Mouse (Mus musculus) limb, embryonic 11.5 days (tissue): ENCODE measurements around the gene L1cam. TPM values are rescaled to one million over a fixed set of nuclear protein-coding genes. Genes with fewer than 3 reads are reported as not detected.
A peak's percentile ranks its signal among the peaks of the same experiment; 100 is the strongest.

Experiments
- ATAC-seq: fragments of 200-750 bp; cut with Nextera tagmentation; 2 replicates; pipeline ENCODE4 v1.8.0; 2017; ENCODE audit warnings: low read depth; ENCODE audit not compliant: insufficient number of reproducible peaks, low FRiP score, low TSS enrichment
- DNase-seq: peaks from one replicate; pipeline ENCODE4 v3.0.0-alpha.2; 2015; ENCODE audit warnings: low spot score
- H3K27ac ChIP-seq: fragments of 300-500 bp; sonication (generic); replicated peaks from 2 replicates; pipeline ENCODE4 v1.5.1; 2014; ENCODE audit warnings: low read depth, mild to moderate bottlenecking, low read length
- H3K27me3 ChIP-seq: fragments of 300-500 bp; sonication (generic); 2 replicates; pipeline ENCODE4 v1.6.1; 2014; ENCODE audit warnings: mild to moderate bottlenecking, low read length, mixed read lengths; ENCODE audit not compliant: control insufficient read depth, insufficient read depth
- H3K36me3 ChIP-seq: fragments of 300-500 bp; sonication (generic); 2 replicates; pipeline ENCODE4 v1.6.1; 2014; ENCODE audit warnings: mild to moderate bottlenecking, low read length, moderate library complexity, mixed read lengths; ENCODE audit not compliant: control insufficient read depth, insufficient read depth
- H3K4me1 ChIP-seq: fragments of 300-500 bp; sonication (generic); 2 replicates; pipeline ENCODE4 v1.6.1; 2014; ENCODE audit warnings: low read length, mixed read lengths; ENCODE audit not compliant: control insufficient read depth, insufficient read depth
- H3K4me2 ChIP-seq: fragments of 300-500 bp; sonication (generic); 2 replicates; pipeline ENCODE4 v1.6.1; 2014; ENCODE audit warnings: low read depth, mild to moderate bottlenecking, moderate library complexity; ENCODE audit not compliant: severe bottlenecking
- H3K4me3 ChIP-seq: fragments of 300-500 bp; sonication (generic); 2 replicates; pipeline ENCODE4 v1.5.1; 2014; ENCODE audit warnings: low read depth, low read length
- H3K9ac ChIP-seq: fragments of 300-500 bp; sonication (generic); 2 replicates; pipeline ENCODE4 v1.6.1; 2014; ENCODE audit warnings: mild to moderate bottlenecking, low read length
- H3K9me3 ChIP-seq: fragments of 300-500 bp; sonication (generic); 2 replicates; pipeline ENCODE4 v1.6.1; 2016; ENCODE audit warnings: low read length; ENCODE audit not compliant: control insufficient read depth
- WGBS: fragments of 180-500 bp; shearing (Covaris S2); extraction: QIAGEN DNeasy Blood & Tissue Kit; methylation state at CpG from one replicate; pipeline ENCODE4 v1.1.7; 2014; 5-methylcytosine and 5-hydroxymethylcytosine counted together
- polyA plus RNA-seq: library from polyadenylated mRNA; unstranded; fragments of >200 nt; fragmentation: Nextera tagmentation; extraction: Ambion mirVana; gene quantifications from 2 replicates; pipeline ENCODE4 v1.2.1, GENCODE M21; 2014

L1cam gene
- polyA plus RNA-seq, 1 experiment from 2014 or later: 1.2 TPM

DNA sequence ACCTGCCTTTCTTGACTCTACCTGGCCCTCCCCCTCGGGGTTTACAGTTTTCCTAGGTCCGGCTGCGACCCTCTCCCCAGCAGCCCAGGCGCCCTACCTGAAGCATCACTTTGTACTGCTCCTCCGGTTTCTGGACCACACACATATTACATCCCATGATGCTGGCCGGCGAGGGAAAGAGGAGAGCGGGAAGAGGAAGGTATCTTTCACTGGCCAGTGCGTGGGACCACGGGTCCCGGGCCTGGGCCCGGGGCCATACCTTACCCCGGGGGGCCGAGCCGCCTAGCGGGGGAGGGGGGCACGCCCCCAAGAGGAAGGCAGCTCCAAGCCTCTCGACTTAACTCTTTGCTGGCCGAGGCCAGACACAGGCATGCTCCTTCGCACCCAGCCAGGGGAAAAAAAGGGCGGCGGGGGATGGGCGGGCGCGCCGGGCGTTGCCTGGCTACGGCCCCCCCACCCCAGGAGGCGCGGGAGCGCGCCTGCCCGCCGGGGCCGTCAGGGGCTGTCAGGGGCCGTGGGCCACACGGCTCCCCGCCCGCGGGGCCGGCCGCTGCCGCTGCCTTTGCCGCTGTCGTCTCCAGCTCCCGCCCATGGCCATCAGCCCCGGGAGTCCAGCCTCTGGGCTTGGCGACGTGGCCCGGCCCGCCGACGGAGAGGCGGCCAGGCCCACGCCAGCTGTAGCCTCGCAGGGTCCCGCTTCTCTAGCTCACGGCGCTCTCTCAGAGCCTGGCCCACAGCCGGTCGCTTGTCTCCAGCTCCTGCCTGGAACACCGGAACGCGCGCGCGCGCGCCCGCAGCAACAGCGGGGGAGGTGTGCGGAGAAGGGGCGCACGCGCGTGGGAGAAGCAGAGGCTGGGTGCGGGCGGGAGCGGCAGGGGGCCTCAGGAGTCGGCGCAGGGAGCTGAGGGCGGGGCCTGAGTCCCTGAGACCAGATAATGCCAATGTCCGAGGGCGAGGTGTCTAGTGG is 71.4 kb downstream of the L1cam start, which contains the start of gene Pdzd4:
Pdzd4 (minus strand) TSS at position 785 of the 967 bp plus-strand sequence.
- Histone ChIP-seq H3K4me3 (peak within 1 kb of the TSS; percentile 44), H3K4me2 (peak within 1 kb of the TSS; percentile 69), H3K27me3 (peaks cover 16% of the 10 kb centered on the region), H3K4me1 (0 out of 2 replicates have a peak, but pooled peaks cover 2% of the 10 kb centered on the region), H3K36me3 (no peaks in the 10 kb centered on the region), H3K9me3 (no peaks in the 10 kb centered on the region), H3K27ac (no peak within 1 kb of the TSS), H3K9ac (peak within 1 kb of the TSS; percentile 47)
- ATAC-seq: peak; percentile 78
- peak; percentile 64 for DNase-seq
- WGBS: 17% methylated on average over 53 of the region's 84 CpGs

DNA sequence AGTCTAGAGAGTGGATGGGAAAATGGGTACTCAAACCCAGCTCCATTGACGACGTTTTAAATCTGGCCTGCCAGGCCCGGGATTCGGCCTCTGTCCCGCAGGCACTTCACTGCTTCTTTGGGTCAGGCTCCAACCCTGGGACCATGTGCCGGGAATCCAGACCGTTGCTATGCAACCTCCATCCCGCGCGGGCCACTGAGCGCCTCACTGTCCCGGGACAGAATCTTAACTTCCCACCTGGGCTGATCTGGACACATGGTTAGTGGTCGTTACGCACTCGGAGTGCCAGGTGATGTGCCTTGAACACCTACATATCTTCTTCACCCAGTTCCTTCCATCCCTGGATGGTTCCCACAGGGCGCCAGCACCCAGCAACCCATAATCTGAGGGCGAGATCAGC is 72.2 kb downstream of the L1cam start:
- H3K4me2 ChIP-seq: peak overlapping the region; percentile 69
- DNase-seq (peak; percentile 34), ATAC-seq (peak; percentile 39; the same call in 1 of the 2 replicates)
- H3K9ac ChIP-seq: peak overlapping the region; percentile 47
- no peaks in the 10 kb centered on the region for H3K36me3 ChIP-seq
- no peaks in the 10 kb centered on the region for H3K9me3 ChIP-seq
- no peak overlapping the region for H3K27ac ChIP-seq
- 0 out of 2 replicates have a peak, but pooled peaks cover 2% of the 10 kb centered on the region for H3K4me1 ChIP-seq
- peaks cover 16% of the 10 kb centered on the region for H3K27me3 ChIP-seq
- peak overlapping the region; percentile 44 for H3K4me3 ChIP-seq
- WGBS: 19% methylated on average over 17 of the region's 17 CpGs

DNA sequence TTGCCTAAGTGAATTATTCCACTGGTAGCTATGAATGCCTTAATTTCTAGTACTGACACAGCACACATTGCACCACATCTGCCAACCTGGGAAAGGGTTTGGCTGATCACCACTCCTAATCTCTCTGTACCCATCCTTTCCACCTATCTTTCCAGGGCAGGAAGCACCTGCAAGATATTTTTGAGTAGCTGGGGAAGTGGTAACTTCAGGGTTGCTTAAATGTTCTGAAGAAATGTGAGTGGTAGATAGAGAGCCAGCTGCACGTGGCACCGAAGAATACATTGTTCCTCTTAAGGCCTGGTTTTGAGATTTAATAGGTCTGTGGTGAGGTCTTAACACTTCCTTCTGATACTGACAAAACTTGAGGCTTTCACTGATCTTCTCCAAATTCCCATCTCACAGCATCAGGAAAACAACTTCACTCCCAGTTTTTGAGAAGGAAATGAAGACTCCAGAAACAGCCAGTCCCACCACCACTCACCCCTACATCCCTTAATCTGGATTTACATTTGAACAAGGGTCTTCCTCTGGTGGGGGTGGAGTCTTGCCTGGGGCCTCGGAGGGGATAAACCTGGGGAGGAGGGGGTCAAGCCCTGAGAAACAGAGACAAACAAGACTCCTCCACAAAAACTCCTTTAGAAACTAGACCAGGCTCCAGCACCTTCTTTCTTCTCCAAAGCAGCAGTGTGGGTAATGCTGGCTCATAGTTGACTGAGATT is 79.2 kb downstream of the L1cam start:
- DNase-seq: no peak
- no peak overlapping the region for H3K4me2 ChIP-seq
- no peak overlapping the region for H3K9ac ChIP-seq
- H3K27me3 ChIP-seq: no peaks in the 10 kb centered on the region
- no peak for ATAC-seq
- H3K4me1 ChIP-seq: no peaks in the 10 kb centered on the region
- WGBS: 68% methylated on average over 3 of the region's 3 CpGs
- H3K9me3 ChIP-seq: no peaks in the 10 kb centered on the region
- H3K4me3 ChIP-seq: no peak overlapping the region
- H3K36me3 ChIP-seq: no peaks in the 10 kb centered on the region
- no peak overlapping the region for H3K27ac ChIP-seq

DNA sequence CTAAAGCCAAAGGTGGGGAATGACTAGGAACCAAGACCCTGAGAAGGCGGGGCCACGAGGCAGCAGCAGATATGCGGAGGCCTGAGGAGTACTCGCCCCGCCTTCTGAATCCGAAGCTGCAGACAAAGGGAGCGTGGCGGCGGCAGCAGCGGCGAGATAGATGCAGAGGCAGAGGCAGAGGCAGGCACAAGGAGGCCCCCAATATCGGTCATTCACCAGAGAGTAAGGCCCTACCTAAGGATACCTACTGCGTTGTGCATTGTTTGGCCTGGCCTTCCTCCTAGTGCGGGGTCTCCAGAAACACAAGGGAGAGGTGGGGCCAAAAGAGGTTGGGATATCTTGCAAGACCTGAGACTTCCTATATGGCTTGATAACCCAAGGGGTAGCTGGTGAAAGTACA is 80.8 kb downstream of the L1cam start:
- H3K4me1 ChIP-seq: no peaks in the 10 kb centered on the region
- H3K4me3 ChIP-seq: peak overlapping the region; percentile 24
- H3K9me3 ChIP-seq: no peaks in the 10 kb centered on the region
- H3K4me2 ChIP-seq: peak overlapping the region; percentile 37
- DNase-seq: peak; percentile 57
- H3K27me3 ChIP-seq: no peaks in the 10 kb centered on the region
- no peak overlapping the region for H3K27ac ChIP-seq
- H3K9ac ChIP-seq: peak overlapping the region; percentile 50
- WGBS: 20% methylated on average over 14 of the region's 14 CpGs
- peak; percentile 57; the same call in 1 of the 2 replicates for ATAC-seq
- no peaks in the 10 kb centered on the region for H3K36me3 ChIP-seq

DNA sequence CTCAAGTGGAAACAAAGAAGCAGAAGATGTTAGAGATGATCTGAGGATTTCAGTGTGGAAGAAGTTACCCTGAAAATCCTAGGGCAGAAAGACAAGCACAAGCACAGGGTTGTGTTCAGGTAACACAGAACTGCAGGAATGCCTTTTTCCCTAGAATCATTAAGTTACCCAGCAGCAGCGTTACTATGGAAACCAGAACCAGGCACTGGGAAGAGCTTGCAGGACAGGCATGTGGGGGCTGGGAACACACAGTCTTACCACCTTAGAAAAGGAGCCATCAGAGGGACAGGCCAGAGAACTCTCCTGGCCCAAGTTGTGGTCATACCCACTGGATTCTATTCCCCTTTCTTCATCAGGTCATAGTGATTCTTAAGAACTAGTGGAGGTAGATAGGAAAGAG is 90.1 kb downstream of the L1cam start:
- Histone ChIP-seq H3K4me2 (no peak overlapping the region), H3K9me3 (no peaks in the 10 kb centered on the region), H3K36me3 (no peaks in the 10 kb centered on the region), H3K9ac (no peak overlapping the region), H3K27ac (no peak overlapping the region), H3K27me3 (no peaks in the 10 kb centered on the region), H3K4me1 (no peaks in the 10 kb centered on the region), H3K4me3 (no peak overlapping the region)
- DNase-seq: no peak
- ATAC-seq: no peak
- WGBS: 24% methylated on average over 1 of the region's 1 CpGs

Other genes with a start within 250 kb of the L1cam start
- gene Pnck, start 236.0 kb downstream of the L1cam start, polyA plus RNA-seq: 12.3 and 13.1 TPM in 2 replicates
- 7.7 and 8.3 TPM in 2 replicates for gene Slc6a8, start 223.0 kb downstream of the L1cam start, polyA plus RNA-seq
- gene Bcap31, start 179.9 kb downstream of the L1cam start, polyA plus RNA-seq: 162 and 164 TPM in 2 replicates
- gene Abcd1, start 179.5 kb downstream of the L1cam start, polyA plus RNA-seq: 8.5 and 10.0 TPM in 2 replicates
- 0.17 TPM in 1 of 2 replicates, not detected in the other for gene Plxnb3, start 139.0 kb downstream of the L1cam start, polyA plus RNA-seq
- gene Srpk3, start 121.7 kb downstream of the L1cam start, polyA plus RNA-seq: 2.5 and 3.3 TPM in 2 replicates
- 185 and 186 TPM in 2 replicates for gene Idh3g, start 109.2 kb downstream of the L1cam start, polyA plus RNA-seq
- 122 and 124 TPM in 2 replicates for gene Ssr4, start 109.1 kb downstream of the L1cam start, polyA plus RNA-seq
- 0.73 and 1.1 TPM in 2 replicates for gene Pdzd4, start 71.1 kb downstream of the L1cam start, polyA plus RNA-seq
- gene Avpr2, start 4.0 kb downstream of the L1cam start, polyA plus RNA-seq: 0.21 and 0.35 TPM in 2 replicates
- 2.0 and 2.3 TPM in 2 replicates for gene Arhgap4, start 25.8 kb upstream of the L1cam start, polyA plus RNA-seq
- 156 and 159 TPM in 2 replicates for gene Naa10, start 25.8 kb upstream of the L1cam start, polyA plus RNA-seq
- 9.8 and 13.2 TPM in 2 replicates for gene Renbp, start 34.7 kb upstream of the L1cam start, polyA plus RNA-seq
- 84.0 and 85.5 TPM in 2 replicates for gene Hcfc1, start 70.3 kb upstream of the L1cam start, polyA plus RNA-seq
- gene Irak1, start 127.8 kb upstream of the L1cam start, polyA plus RNA-seq: 40.3 and 46.2 TPM in 2 replicates
- gene Opn1mw, start 231.4 kb upstream of the L1cam start, polyA plus RNA-seq: not detected in 2 replicates
- 12.0 and 13.1 TPM in 2 replicates for gene Mecp2, start 239.3 kb upstream of the L1cam start, polyA plus RNA-seq